In genomic region chr7:142284615-142285080, GRCm38 (mm10) we compare ENCODE assay signal across 8 mouse cellular contexts. TPM values are rescaled to one million over a fixed set of nuclear protein-coding genes. Genes with fewer than 3 reads are reported as not detected.
A peak's percentile ranks its signal among the peaks of the same experiment; 100 is the strongest.
DNase-seq lines count a peak whose midpoint lies in the region; ATAC-seq and TF ChIP-seq lines count a peak whose summit lies in the region.

No protein-coding gene starts in this region.

- peak overlapping the region; percentile 82 for H3K4me2 ChIP-seq in forebrain, postnatal 0 days (ENCODE audit: low read depth)
- peak overlapping the region; percentile 87 for H3K4me2 ChIP-seq in lung, embryonic 15.5 days

- TF ChIP-seq EP300 in MEL (IDR thresholded peaks at IDR 0.05; ENCODE audit: low read depth in 1 of 2, low read length in 2 of 2), result no peak

- ATAC-seq in forebrain, postnatal 0 days, result peak; percentile 90
- ATAC-seq in lung, embryonic 15.5 days (ENCODE audit: borderline replicate concordance, extremely low read depth, low FRiP score, low TSS enrichment), result peak; percentile 79

- TF ChIP-seq RAD21 in MEL (IDR thresholded peaks at IDR 0.05; ENCODE audit: low read depth, low read length), result peak; percentile 53

- H3K36me3 ChIP-seq in MEL (ENCODE audit: control insufficient read depth in 1 of 2, insufficient read depth in 2 of 2, low read length in 2 of 2), result no peaks in the 10 kb centered on the region
- H3K36me3 ChIP-seq in forebrain, postnatal 0 days (ENCODE audit: insufficient read depth), result no peaks in the 10 kb centered on the region
- H3K36me3 ChIP-seq in lung, embryonic 15.5 days, result no peaks in the 10 kb centered on the region

- peak overlapping the region; percentile 54 for H3K27ac ChIP-seq in MEL (ENCODE audit: control insufficient read depth, low read depth, low read length)
- peak overlapping the region; percentile 32; the same call in 1 of the 2 replicates for H3K27ac ChIP-seq in cerebellum, adult 2 months (ENCODE audit: insufficient read depth, low read length)
- peak overlapping the region; percentile 42 for H3K27ac ChIP-seq in forebrain, postnatal 0 days (ENCODE audit: low read depth, low read length)
- H3K27ac ChIP-seq in lung, embryonic 15.5 days, result peak overlapping the region; percentile 92

- no peaks in the 10 kb centered on the region for H3K4me1 ChIP-seq in MEL (ENCODE audit: control insufficient read depth in 1 of 2, insufficient read depth in 2 of 2, low read length in 2 of 2)
- H3K4me1 ChIP-seq in cerebellum, adult 2 months (ENCODE audit: control insufficient read depth, insufficient read depth, low read length), result no peaks in the 10 kb centered on the region
- 0 out of 2 replicates have a peak, but pooled peaks cover 3% of the 10 kb centered on the region for H3K4me1 ChIP-seq in forebrain, postnatal 0 days (ENCODE audit: insufficient read depth)
- H3K4me1 ChIP-seq in lung, embryonic 15.5 days, result peaks cover 16% of the 10 kb centered on the region

- H3K9ac ChIP-seq in MEL (ENCODE audit: control insufficient read depth, low read depth, low read length, poor library complexity, severe bottlenecking), result peak overlapping the region; percentile 64
- peak overlapping the region; percentile 53 for H3K9ac ChIP-seq in forebrain, postnatal 0 days
- peak overlapping the region; percentile 61 for H3K9ac ChIP-seq in lung, embryonic 15.5 days

- peak; percentile 91 for DNase-seq in MEL (ENCODE audit: low read depth, low spot score)
- DNase-seq in cerebellum, adult 2 months, result peak; percentile 89 to 94
- peak; percentile 95 for DNase-seq in forebrain, postnatal 0 days
- peak; percentile 96 for DNase-seq in heart, postnatal 4 days
- DNase-seq in layer of hippocampus, adult 8-10 months (ENCODE audit: low spot score in 2 of 2), result peak; percentile 84 to 93
- peak; percentile 81 for DNase-seq in ovary, adult 18-20 months (ENCODE audit: low spot score)
- peak; percentile 86 for DNase-seq in thymus, postnatal 0 days (ENCODE audit: low spot score)

- no peaks in the 10 kb centered on the region; the same call in 1 of the 2 replicates for H3K79me2 ChIP-seq in MEL (ENCODE audit: control insufficient read depth, insufficient read depth, low read length, poor library complexity)

- no peaks in the 10 kb centered on the region; a peak in 2 of 4 replicates for H3K27me3 ChIP-seq in MEL (ENCODE audit: control insufficient read depth in 1 of 2, insufficient read depth in 2 of 2, low read length in 2 of 2)
- H3K27me3 ChIP-seq in cerebellum, adult 2 months (ENCODE audit: control insufficient read depth, insufficient read depth, low read length), result no peaks in the 10 kb centered on the region
- no peaks in the 10 kb centered on the region for H3K27me3 ChIP-seq in forebrain, postnatal 0 days (ENCODE audit: insufficient read depth, low read length)
- H3K27me3 ChIP-seq in lung, embryonic 15.5 days, result no peaks in the 10 kb centered on the region

- no peaks in the 10 kb centered on the region for H3K9me3 ChIP-seq in MEL (replicated peaks; ENCODE audit: insufficient read depth, low read length)
- H3K9me3 ChIP-seq in forebrain, postnatal 0 days (ENCODE audit: low read length), result no peaks in the 10 kb centered on the region
- H3K9me3 ChIP-seq in lung, embryonic 15.5 days, result no peaks in the 10 kb centered on the region

- TF ChIP-seq CTCF in MEL (IDR thresholded peaks at IDR 0.05 in 2 of 3, conservative IDR thresholded peaks at IDR 0.05 in 1 of 3; ENCODE audit: control insufficient read depth in 1 of 3, insufficient read depth in 1 of 3, low read depth in 2 of 3, low read length in 3 of 3, poor library complexity in 1 of 3, severe bottlenecking in 1 of 3), result peak; percentile 59 to 87 (median 77)
- TF ChIP-seq CTCF in cerebellum, adult 2 months (IDR thresholded peaks at IDR 0.05; ENCODE audit: borderline replicate concordance, insufficient read depth, low read depth, low read length), result peak; percentile 51; the same call in 1 of the 2 replicates
- TF ChIP-seq CTCF in forebrain, postnatal 0 days (IDR thresholded peaks at IDR 0.05; ENCODE audit: low read depth), result peak; percentile 81

- peak overlapping the region; percentile 52 to 64 for H3K4me3 ChIP-seq in MEL (ENCODE audit: control insufficient read depth in 1 of 2, insufficient read depth in 1 of 2, low read depth in 2 of 2, low read length in 2 of 2)
- H3K4me3 ChIP-seq in cerebellum, adult 2 months (replicated peaks; ENCODE audit: insufficient read depth, low read depth, low read length), result peak overlapping the region; percentile 91
- peak overlapping the region; percentile 59 for H3K4me3 ChIP-seq in forebrain, postnatal 0 days (ENCODE audit: low read depth, low read length)
- peak overlapping the region; percentile 50 for H3K4me3 ChIP-seq in lung, embryonic 15.5 days

- WGBS in cerebellum, adult 2 months, result under 1% methylated on average over 19 of the region's 19 CpGs
- under 1% methylated on average over 19 of the region's 19 CpGs for WGBS in forebrain, postnatal 0 days
- 0% methylated on average over 19 of the region's 19 CpGs for WGBS in lung, embryonic 15.5 days

- no peak; a peak in 1 of 4 replicates for TF ChIP-seq POLR2A in MEL (IDR thresholded peaks at IDR 0.05; ENCODE audit: control insufficient read depth in 1 of 2, insufficient read depth in 1 of 2, low read depth in 1 of 2, low read length in 2 of 2, poor library complexity in 1 of 2)
- no peak for TF ChIP-seq POLR2A in cerebellum, adult 2 months (IDR thresholded peaks at IDR 0.05; ENCODE audit: borderline replicate concordance, insufficient read depth, low read length)

TF ChIP-seq in MEL, 35 proteins besides CTCF, POLR2A, EP300 and RAD21 (continues in another document):
- TF ChIP-seq HCFC1 (IDR thresholded peaks at IDR 0.05; ENCODE audit: low read depth, low read length), result peak; percentile 67
- peak; percentile 49; the same call in 1 of the 2 replicates for TF ChIP-seq SIN3A (IDR thresholded peaks at IDR 0.05; ENCODE audit: low read length)
- TF ChIP-seq ZKSCAN1 (IDR thresholded peaks at IDR 0.05; ENCODE audit: low read depth, low read length), result no peak
- TF ChIP-seq MAX (IDR thresholded peaks at IDR 0.05; ENCODE audit: low read length), result peak; percentile 52; the same call in 1 of the 2 replicates
- no peak for TF ChIP-seq RCOR1 (IDR thresholded peaks at IDR 0.05; ENCODE audit: low read depth, low read length)

RNA-seq across cellular contexts. Expression of gene Gm4559, which starts 10.5 kb away (rescaled TPM):
- not detected in 2 replicates for total RNA-seq in MEL (2012; rRNA removed)
- polyA plus RNA-seq in MEL (2012; ENCODE audit: insufficient read depth in 1 of 2, insufficient read length in 2 of 2, low read depth in 1 of 2, low replicate concordance in 2 of 2, missing spikeins in 1 of 2), result not detected
- not detected in 2 replicates for polyA plus RNA-seq in cerebellum, adult 2 months (2012; rRNA removed)
- total RNA-seq in forebrain, postnatal 0 days (2014; rRNA removed), result not detected in 2 replicates
- not detected in 2 replicates for polyA plus RNA-seq in forebrain, postnatal 0 days (2015; fragmentation: Nextera tagmentation; extraction: Ambion mirVana)
- total RNA-seq in heart, postnatal 4 days (2021), result not detected
- total RNA-seq in layer of hippocampus, adult 8-10 months (2022), result not detected
- polyA plus RNA-seq in lung, embryonic 15.5 days (2015; fragmentation: Nextera tagmentation; extraction: Ambion mirVana), result not detected in 2 replicates
- not detected in 2 replicates for polyA plus RNA-seq in thymus, postnatal 0 days (2015; fragmentation: Nextera tagmentation; extraction: Ambion mirVana)

RNA-seq across cellular contexts. Expression of gene Krtap5-1, which starts 12.3 kb away (rescaled TPM):
- not detected in 2 replicates for total RNA-seq in MEL (2012; rRNA removed)
- not detected for polyA plus RNA-seq in MEL (2012; ENCODE audit: insufficient read depth in 1 of 2, insufficient read length in 2 of 2, low read depth in 1 of 2, low replicate concordance in 2 of 2, missing spikeins in 1 of 2)
- not detected in 2 replicates for polyA plus RNA-seq in cerebellum, adult 2 months (2012; rRNA removed)
- not detected in 2 replicates for total RNA-seq in forebrain, postnatal 0 days (2014; rRNA removed)
- polyA plus RNA-seq in forebrain, postnatal 0 days (2015; fragmentation: Nextera tagmentation; extraction: Ambion mirVana), result not detected in 2 replicates
- total RNA-seq in heart, postnatal 4 days (2021), result not detected
- total RNA-seq in layer of hippocampus, adult 8-10 months (2022), result not detected
- polyA plus RNA-seq in lung, embryonic 15.5 days (2015; fragmentation: Nextera tagmentation; extraction: Ambion mirVana), result not detected in 2 replicates
- not detected in 2 replicates for polyA plus RNA-seq in thymus, postnatal 0 days (2015; fragmentation: Nextera tagmentation; extraction: Ambion mirVana)

RNA-seq across cellular contexts. Expression of gene Krtap5-4, which starts 18.7 kb away (rescaled TPM):
- not detected in 2 replicates for total RNA-seq in MEL (2012; rRNA removed)
- polyA plus RNA-seq in MEL (2012; ENCODE audit: insufficient read depth in 1 of 2, insufficient read length in 2 of 2, low read depth in 1 of 2, low replicate concordance in 2 of 2, missing spikeins in 1 of 2), result not detected
- not detected in 2 replicates for polyA plus RNA-seq in cerebellum, adult 2 months (2012; rRNA removed)
- total RNA-seq in forebrain, postnatal 0 days (2014; rRNA removed), result not detected in 2 replicates
- polyA plus RNA-seq in forebrain, postnatal 0 days (2015; fragmentation: Nextera tagmentation; extraction: Ambion mirVana), result not detected in 2 replicates
- total RNA-seq in heart, postnatal 4 days (2021), result not detected
- not detected for total RNA-seq in layer of hippocampus, adult 8-10 months (2022)
- polyA plus RNA-seq in lung, embryonic 15.5 days (2015; fragmentation: Nextera tagmentation; extraction: Ambion mirVana), result not detected in 2 replicates
- not detected in 2 replicates for polyA plus RNA-seq in thymus, postnatal 0 days (2015; fragmentation: Nextera tagmentation; extraction: Ambion mirVana)

RNA-seq across cellular contexts. Expression of gene Gm2431, which starts 26.5 kb away (rescaled TPM):
- total RNA-seq in MEL (2012; rRNA removed), result not detected in 2 replicates
- not detected for polyA plus RNA-seq in MEL (2012; ENCODE audit: insufficient read depth in 1 of 2, insufficient read length in 2 of 2, low read depth in 1 of 2, low replicate concordance in 2 of 2, missing spikeins in 1 of 2)
- not detected in 2 replicates for polyA plus RNA-seq in cerebellum, adult 2 months (2012; rRNA removed)
- total RNA-seq in forebrain, postnatal 0 days (2014; rRNA removed), result not detected in 2 replicates
- polyA plus RNA-seq in forebrain, postnatal 0 days (2015; fragmentation: Nextera tagmentation; extraction: Ambion mirVana), result not detected in 2 replicates
- total RNA-seq in heart, postnatal 4 days (2021), result not detected
- not detected for total RNA-seq in layer of hippocampus, adult 8-10 months (2022)
- polyA plus RNA-seq in lung, embryonic 15.5 days (2015; fragmentation: Nextera tagmentation; extraction: Ambion mirVana), result not detected in 2 replicates
- not detected in 2 replicates for polyA plus RNA-seq in thymus, postnatal 0 days (2015; fragmentation: Nextera tagmentation; extraction: Ambion mirVana)

RNA-seq across cellular contexts. Expression of gene Gm40460, which starts 43.8 kb away (rescaled TPM):
- not detected in 2 replicates for total RNA-seq in MEL (2012; rRNA removed)
- not detected for polyA plus RNA-seq in MEL (2012; ENCODE audit: insufficient read depth in 1 of 2, insufficient read length in 2 of 2, low read depth in 1 of 2, low replicate concordance in 2 of 2, missing spikeins in 1 of 2)
- not detected in 2 replicates for polyA plus RNA-seq in cerebellum, adult 2 months (2012; rRNA removed)
- total RNA-seq in forebrain, postnatal 0 days (2014; rRNA removed), result not detected in 2 replicates
- polyA plus RNA-seq in forebrain, postnatal 0 days (2015; fragmentation: Nextera tagmentation; extraction: Ambion mirVana), result not detected in 2 replicates
- not detected for total RNA-seq in heart, postnatal 4 days (2021)
- not detected for total RNA-seq in layer of hippocampus, adult 8-10 months (2022)
- polyA plus RNA-seq in lung, embryonic 15.5 days (2015; fragmentation: Nextera tagmentation; extraction: Ambion mirVana), result not detected in 2 replicates
- polyA plus RNA-seq in thymus, postnatal 0 days (2015; fragmentation: Nextera tagmentation; extraction: Ambion mirVana), result not detected in 2 replicates

Comparison
In these comparisons a context has a peak if more than half of its experiments do, and no peak if none do; other contexts are left out.
1. Peak in every context shown above with its lines: DNase-seq, ATAC-seq, H3K4me3 ChIP-seq and H3K27ac ChIP-seq.
2. H3K27ac ChIP-seq: peak in every context shown above with its lines; median percentile 92 in lung, embryonic 15.5 days; 54 in MEL; 42 in forebrain, postnatal 0 days; 32 in cerebellum, adult 2 months.